Mouse (Mus musculus): ENCODE results near the gene Sf3b1. TPM values are rescaled to one million over a fixed set of nuclear protein-coding genes. Genes with fewer than 3 reads are reported as not detected.
"Not testable (repeated sequence)": the region's sequence is repeated elsewhere in the genome, so short reads cannot be mapped to it uniquely, and the experiment has no call there.

Sf3b1 gene
- polyA plus RNA-seq, 1 experiment from 2014 or later: 327 TPM

DNA sequence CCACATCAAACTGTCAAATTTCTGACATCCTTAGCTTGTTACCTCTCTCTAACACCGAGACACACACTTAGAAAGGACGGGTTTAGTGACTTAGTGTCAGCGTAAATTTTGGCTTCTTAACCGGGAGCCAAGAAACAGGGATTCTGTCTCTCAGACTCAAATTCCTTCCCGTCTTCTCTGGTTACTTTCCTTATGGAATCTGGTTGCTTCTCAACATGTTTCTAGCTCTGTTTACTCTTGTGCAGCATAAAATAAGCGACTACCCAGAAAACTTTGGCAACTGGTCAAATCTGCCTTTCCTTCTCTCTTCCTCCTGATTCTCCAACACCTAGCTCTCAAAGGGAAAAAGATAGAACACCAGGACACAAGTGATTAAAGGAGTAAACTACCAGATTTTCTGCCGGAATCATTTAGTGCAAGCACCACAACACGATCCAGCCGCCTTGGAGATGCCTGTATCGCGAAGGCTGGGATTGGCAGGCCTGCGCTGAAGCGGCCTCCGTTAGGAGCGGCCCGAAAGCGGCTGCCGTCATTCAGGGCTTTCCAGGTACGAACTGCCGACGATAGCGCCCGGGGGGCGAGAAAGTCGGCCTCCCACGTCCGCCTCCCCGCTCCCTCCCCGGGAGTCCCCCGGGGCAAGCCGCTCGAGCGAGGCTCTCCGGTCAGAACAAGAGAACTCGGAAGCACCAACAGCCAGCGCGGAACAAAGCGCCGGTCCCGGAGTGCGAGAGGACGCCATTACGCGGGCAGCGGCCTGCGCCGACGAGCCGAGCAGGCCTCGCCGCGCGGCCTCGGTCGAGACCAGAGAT is 633 bp downstream of the Sf3b1 start:
- H3K4me1 ChIP-seq (replicated peaks): no peaks in the 10 kb centered on the region
- under 1% methylated on average over 55 of the region's 55 CpGs for WGBS
- no peaks in the 10 kb centered on the region for H3K27me3 ChIP-seq (replicated peaks)
- H3K9me3 ChIP-seq: no peaks in the 10 kb centered on the region
- H3K4me3 ChIP-seq (replicated peaks): peak overlapping the region; percentile 91
- H3K4me2 ChIP-seq (replicated peaks): peak overlapping the region; percentile 58
- peak overlapping the region; percentile 93 for H3K27ac ChIP-seq
- H3K36me3 ChIP-seq: no peaks in the 10 kb centered on the region
- ATAC-seq: peak; percentile 58
- H3K9ac ChIP-seq: peak overlapping the region; percentile 98

DNA sequence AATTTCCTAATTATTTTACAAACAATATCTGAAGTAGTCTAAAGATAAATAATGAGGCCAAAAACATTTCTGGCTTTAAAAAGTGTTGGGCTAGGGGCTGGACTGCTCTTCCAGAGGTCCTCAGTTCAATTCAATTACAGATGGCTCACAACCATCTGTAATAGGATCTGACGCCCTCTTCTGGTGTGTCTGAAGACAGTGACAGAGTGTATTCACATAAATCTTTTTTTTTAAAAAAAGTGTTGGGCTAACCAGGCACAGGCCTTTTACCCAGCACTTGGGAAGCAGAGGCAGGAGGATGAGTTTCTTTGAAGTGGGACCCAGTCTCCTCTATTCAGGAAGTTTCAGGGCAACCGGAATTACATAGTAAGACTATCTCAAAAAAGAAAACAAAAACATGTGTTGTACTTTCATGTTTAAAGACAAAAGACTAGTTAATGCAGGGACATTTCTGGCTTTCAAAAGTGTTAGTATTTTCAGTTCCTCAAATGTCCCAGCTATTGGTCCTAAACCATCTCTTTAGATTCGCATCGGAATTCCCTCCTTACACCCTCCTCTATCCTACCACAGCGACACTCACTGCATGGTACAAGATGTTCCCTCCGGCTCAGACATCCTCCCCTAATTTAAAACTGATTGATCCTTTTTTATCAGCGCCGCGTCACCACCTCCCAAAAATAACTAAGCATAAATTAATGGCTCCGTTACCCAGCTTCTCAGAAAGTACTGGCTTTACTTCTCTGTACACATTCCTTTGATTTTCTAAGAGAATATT is 1.4 kb downstream of the Sf3b1 start:
- peak overlapping the region; percentile 91 for H3K4me3 ChIP-seq (replicated peaks)
- H3K36me3 ChIP-seq: no peaks in the 10 kb centered on the region
- ATAC-seq: no peak
- peak overlapping the region; percentile 98 for H3K9ac ChIP-seq
- no peaks in the 10 kb centered on the region for H3K4me1 ChIP-seq (replicated peaks)
- peak overlapping the region; percentile 58 for H3K4me2 ChIP-seq (replicated peaks)
- H3K27me3 ChIP-seq (replicated peaks): no peaks in the 10 kb centered on the region
- no peaks in the 10 kb centered on the region for H3K9me3 ChIP-seq
- 7% methylated on average over 10 of the region's 10 CpGs for WGBS
- no peak overlapping the region; the same call in 1 of the 2 replicates for H3K27ac ChIP-seq

DNA sequence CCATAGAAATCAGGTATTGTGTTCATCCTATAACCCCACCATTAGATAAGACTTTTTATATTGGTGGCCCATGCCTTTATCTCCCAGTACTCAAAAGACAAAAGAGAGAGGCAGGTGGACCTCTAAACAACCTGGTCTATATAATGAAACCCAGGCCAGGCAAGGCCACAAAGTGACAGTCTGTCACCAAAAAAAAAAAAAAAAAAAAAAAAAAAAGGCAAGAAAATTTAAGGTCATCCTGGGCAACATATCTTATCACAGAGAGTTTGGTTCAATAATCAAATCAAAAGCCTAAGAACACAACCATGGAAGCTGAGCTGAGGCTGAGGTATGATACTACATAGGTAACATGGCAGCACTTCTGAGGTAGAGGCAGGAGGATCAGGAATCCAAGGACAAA is 5.4 kb downstream of the Sf3b1 start:
- no peak overlapping the region for H3K4me3 ChIP-seq (replicated peaks)
- H3K9ac ChIP-seq: no peak overlapping the region
- no peak overlapping the region for H3K27ac ChIP-seq
- 0 out of 2 replicates have a peak, but pooled peaks cover 3% of the 10 kb centered on the region for H3K36me3 ChIP-seq
- no peaks in the 10 kb centered on the region for H3K9me3 ChIP-seq
- no peak for ATAC-seq
- H3K27me3 ChIP-seq (replicated peaks): no peaks in the 10 kb centered on the region
- H3K4me1 ChIP-seq (replicated peaks): no peaks in the 10 kb centered on the region
- no peak overlapping the region for H3K4me2 ChIP-seq (replicated peaks)

DNA sequence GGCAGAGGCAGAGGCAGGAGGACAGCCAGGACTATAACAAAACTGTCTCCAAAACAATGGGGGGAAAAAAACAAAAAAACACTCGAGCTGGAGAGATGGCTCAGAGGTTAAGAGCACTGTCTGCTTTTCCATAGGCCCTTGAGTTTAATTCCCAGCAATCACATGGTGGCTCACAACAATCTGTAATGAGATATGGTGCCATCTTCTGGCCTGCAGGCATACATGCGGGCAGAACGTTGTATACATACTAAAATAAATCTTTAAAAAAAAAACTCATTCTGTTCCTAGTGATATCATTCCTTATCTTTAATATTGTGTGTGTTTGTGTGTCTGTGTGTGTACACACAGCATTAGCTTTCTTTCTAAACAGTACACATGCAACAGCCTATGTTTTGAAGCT is 14.8 kb downstream of the Sf3b1 start:
- WGBS: 55% methylated on average over 3 of the region's 3 CpGs

DNA sequence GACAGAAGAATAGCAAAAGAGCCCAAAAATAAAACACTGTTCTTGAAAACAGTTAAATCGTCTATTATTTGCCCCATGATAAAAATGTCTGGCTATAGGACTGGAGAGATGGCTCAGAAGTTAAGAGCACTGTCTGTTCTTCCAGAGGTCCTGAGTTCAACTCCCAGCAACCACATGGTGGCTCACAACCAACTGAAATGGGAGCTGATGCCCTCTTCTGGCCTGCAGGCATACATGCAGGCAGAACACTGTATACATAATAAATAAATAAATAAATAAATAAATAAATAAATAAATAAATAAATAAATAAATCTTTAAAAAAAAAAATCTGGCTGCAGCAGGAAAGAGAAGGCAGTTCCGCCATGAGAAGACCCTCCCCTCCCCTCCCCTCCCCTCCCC is 19.0 kb downstream of the Sf3b1 start:
- H3K36me3 ChIP-seq: peaks cover 24% of the 10 kb centered on the region
- not testable (repeated sequence) for H3K4me2 ChIP-seq (replicated peaks); H3K9ac ChIP-seq; H3K27ac ChIP-seq; H3K4me1 ChIP-seq (replicated peaks); H3K9me3 ChIP-seq; ATAC-seq; H3K27me3 ChIP-seq (replicated peaks); H3K4me3 ChIP-seq (replicated peaks)
- WGBS: 88% methylated on average over 2 of the region's 2 CpGs

More for the DNA sequence above, 14.8 kb downstream of the Sf3b1 start:
- no peak for ATAC-seq
- peaks cover 13% of the 10 kb centered on the region for H3K36me3 ChIP-seq
- H3K9ac ChIP-seq: no peak overlapping the region
- no peaks in the 10 kb centered on the region for H3K9me3 ChIP-seq
- H3K4me3 ChIP-seq (replicated peaks): no peak overlapping the region
- no peak overlapping the region for H3K4me2 ChIP-seq (replicated peaks)
- no peaks in the 10 kb centered on the region for H3K4me1 ChIP-seq (replicated peaks)
- H3K27ac ChIP-seq: no peak overlapping the region
- no peaks in the 10 kb centered on the region for H3K27me3 ChIP-seq (replicated peaks)

DNA sequence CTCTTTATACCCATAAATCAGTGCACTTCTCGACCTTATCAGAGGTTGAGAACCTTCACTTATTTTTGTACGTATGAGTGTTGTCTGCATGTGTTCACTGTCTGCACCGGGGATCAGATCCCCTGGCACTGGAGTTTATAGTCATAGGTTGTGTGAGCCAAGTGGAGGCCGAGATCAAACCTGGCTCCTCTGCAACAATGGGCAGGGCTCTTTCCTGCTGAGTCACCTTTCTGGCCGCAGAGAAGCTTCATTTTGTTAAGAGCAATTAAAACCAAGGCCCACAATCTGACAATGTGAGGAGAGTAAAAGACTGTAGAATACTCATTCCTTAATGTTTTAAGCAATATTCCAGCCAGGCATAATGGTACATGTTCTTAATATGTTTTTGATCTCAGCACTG is 33.7 kb downstream of the Sf3b1 start:
- Histone ChIP-seq H3K4me1 (replicated peaks) (no peaks in the 10 kb centered on the region), H3K36me3 (peaks cover 27% of the 10 kb centered on the region), H3K27ac (no peak overlapping the region), H3K27me3 (replicated peaks) (no peaks in the 10 kb centered on the region), H3K4me2 (replicated peaks) (no peak overlapping the region), H3K9ac (no peak overlapping the region), H3K4me3 (replicated peaks) (no peak overlapping the region), H3K9me3 (no peaks in the 10 kb centered on the region)
- WGBS: 88% methylated on average over 5 of the region's 5 CpGs
- no peak for ATAC-seq

DNA sequence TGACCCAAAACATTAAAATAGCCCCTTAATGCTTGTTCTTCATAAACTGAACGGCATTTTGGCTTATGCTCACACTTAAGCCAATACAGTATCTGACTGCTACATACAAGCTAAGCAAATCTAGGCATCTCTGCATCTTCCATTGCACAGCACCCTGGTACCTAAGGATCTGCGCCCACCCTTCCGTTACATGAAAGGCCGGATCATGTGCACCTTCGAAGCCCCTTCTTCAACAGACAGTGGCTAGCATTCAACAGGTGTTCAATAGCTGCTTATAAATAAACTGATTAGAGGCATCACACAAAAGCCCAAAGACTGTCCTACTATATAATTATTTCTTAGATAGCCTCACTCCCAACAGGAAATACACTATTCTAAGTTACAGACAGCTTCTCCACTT is 41.0 kb downstream of the Sf3b1 start:
- Histone ChIP-seq H3K4me3 (replicated peaks) (no peak overlapping the region), H3K27ac (no peak overlapping the region), H3K4me2 (replicated peaks) (no peak overlapping the region), H3K36me3 (peaks cover 22% of the 10 kb centered on the region), H3K9ac (no peak overlapping the region), H3K9me3 (no peaks in the 10 kb centered on the region), H3K4me1 (replicated peaks) (no peaks in the 10 kb centered on the region), H3K27me3 (replicated peaks) (no peaks in the 10 kb centered on the region)
- ATAC-seq: no peak
- WGBS: 94% methylated on average over 5 of the region's 5 CpGs

DNA sequence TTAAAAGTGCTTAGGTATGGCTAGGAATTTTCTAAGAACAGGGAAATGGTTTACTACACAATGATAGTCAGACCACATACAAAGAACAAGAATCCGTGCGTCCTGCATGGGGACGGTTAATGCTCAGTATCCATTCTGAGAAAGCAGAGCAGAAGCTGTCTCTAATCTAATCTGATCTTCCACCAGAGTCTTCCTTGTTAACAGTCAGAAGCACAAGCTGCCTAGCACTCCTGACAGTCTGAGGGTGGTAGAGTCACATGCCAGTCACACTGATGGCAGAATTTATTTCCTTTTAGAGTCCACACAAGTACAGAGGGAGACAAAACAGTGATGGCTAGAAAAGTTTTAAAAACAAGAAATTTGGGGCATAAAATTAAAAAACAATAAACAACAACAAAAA is 41.5 kb downstream of the Sf3b1 start:
- no peak overlapping the region for H3K4me3 ChIP-seq (replicated peaks)
- 91% methylated on average over 3 of the region's 3 CpGs for WGBS
- H3K9ac ChIP-seq: no peak overlapping the region
- H3K27ac ChIP-seq: no peak overlapping the region
- ATAC-seq: no peak
- H3K36me3 ChIP-seq: peaks cover 22% of the 10 kb centered on the region
- H3K4me1 ChIP-seq (replicated peaks): no peaks in the 10 kb centered on the region
- no peak overlapping the region for H3K4me2 ChIP-seq (replicated peaks)
- no peaks in the 10 kb centered on the region for H3K9me3 ChIP-seq
- no peaks in the 10 kb centered on the region for H3K27me3 ChIP-seq (replicated peaks)

DNA sequence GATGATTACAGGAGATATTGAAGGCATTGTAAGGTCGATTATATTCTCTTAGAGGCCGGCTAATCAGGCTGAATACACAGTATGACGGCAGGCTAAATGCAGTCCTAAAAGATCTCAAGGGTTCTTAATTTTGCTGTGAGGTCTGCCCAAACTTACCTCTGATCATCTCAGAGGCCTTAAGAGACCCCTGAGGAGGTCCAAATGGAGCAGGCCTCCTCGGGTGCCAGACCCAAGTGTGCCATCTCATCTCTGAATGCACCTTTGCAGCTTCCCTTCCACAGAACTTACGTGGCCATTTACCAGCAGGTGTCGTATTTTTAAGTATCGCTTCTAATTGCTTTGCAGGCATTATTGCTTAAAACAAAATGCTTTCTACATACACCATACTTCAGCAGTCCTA is 43.1 kb downstream of the Sf3b1 start:
- Histone ChIP-seq H3K9ac (no peak overlapping the region), H3K9me3 (no peaks in the 10 kb centered on the region), H3K27me3 (replicated peaks) (no peaks in the 10 kb centered on the region), H3K4me3 (replicated peaks) (no peak overlapping the region), H3K4me1 (replicated peaks) (no peaks in the 10 kb centered on the region), H3K4me2 (replicated peaks) (no peak overlapping the region), H3K27ac (no peak overlapping the region), H3K36me3 (peaks cover 16% of the 10 kb centered on the region)
- 87% methylated on average over 7 of the region's 7 CpGs for WGBS
- ATAC-seq: no peak

DNA sequence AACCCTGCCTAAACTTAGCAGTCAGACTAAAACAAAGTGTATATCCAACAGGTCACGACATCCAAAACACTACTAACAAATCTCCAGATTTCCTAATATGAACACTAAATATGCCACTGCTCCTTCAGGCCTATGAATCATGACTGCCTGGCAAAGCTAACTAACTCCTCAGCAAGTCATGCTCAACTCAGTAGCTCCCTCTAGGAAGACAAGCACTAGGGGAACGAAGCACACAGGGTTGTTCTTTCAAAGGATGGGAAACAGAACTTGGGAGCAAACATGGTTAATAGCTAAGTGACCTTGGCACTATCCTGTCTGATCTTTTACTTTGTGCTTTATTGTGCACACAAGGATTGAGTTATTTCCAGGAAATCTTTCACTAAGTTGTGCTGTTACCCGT is 43.9 kb downstream of the Sf3b1 start:
- Histone ChIP-seq H3K27me3 (replicated peaks) (no peaks in the 10 kb centered on the region), H3K27ac (no peak overlapping the region), H3K4me1 (replicated peaks) (no peaks in the 10 kb centered on the region), H3K4me3 (replicated peaks) (no peak overlapping the region), H3K9ac (no peak overlapping the region), H3K36me3 (peaks cover 16% of the 10 kb centered on the region), H3K9me3 (no peaks in the 10 kb centered on the region), H3K4me2 (replicated peaks) (no peak overlapping the region)
- peak; percentile 41; the same call in 1 of the 2 replicates for ATAC-seq
- WGBS: 62% methylated on average over 3 of the region's 3 CpGs

DNA sequence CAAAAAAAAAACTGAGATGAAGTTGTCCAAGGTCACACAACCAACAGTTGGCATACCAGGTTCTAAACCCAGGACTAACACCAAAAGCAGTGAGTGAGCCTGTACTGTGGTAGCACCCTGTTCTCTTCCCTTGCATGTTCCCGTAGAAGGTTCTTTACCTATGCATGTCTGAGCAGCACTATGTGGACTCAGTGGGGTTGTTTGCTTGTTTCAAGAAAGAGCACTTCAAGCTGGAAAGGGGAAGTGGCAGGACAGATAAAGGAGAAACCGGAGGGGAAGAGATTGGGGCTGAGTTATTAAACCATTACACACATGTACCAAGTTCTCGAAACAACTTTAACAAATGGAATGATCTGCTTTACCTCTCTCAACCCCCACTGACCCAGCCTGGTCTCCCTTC is 44.6 kb downstream of the Sf3b1 start:
- WGBS: 77% methylated on average over 3 of the region's 3 CpGs
- peaks cover 16% of the 10 kb centered on the region for H3K36me3 ChIP-seq
- H3K4me3 ChIP-seq (replicated peaks): no peak overlapping the region
- H3K9ac ChIP-seq: no peak overlapping the region
- H3K4me2 ChIP-seq (replicated peaks): no peak overlapping the region
- no peaks in the 10 kb centered on the region for H3K9me3 ChIP-seq
- no peaks in the 10 kb centered on the region for H3K27me3 ChIP-seq (replicated peaks)
- ATAC-seq: no peak
- H3K4me1 ChIP-seq (replicated peaks): no peaks in the 10 kb centered on the region
- no peak overlapping the region for H3K27ac ChIP-seq

DNA sequence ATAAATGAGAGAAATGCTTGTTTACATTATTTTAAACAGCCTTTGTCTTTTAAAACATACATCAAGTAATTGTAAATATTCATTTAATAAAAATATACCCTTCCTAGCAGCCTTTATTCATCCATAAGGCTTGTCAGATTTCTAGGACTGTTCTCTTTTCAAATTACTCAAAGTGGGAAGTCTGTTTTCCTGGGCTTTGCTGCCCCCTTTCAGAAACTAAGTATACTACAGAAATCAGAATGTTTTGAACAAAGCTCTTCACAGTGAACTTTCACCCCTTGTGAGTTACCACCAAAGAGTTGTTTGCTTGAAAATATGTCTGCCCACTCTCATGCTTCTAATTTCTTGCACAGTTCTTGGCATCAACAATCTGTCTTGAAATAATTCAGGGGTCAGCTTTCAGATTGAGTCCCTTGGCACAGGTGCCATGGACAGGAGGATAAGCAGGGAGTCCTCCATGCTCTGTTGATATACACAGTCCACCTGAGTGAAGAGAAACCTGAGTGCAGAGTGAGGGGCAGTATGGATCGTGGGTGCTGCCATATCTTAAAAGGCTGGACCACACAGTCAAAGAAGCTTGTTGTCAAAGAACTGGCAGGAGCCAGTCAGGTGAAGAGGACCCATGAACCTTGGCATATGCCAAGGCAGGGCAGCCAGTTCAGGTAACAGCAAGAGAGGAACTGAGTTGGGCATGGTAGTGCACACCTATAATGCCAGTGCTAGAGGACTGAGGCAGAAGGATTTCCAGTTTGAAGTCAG is 47.9 kb downstream of the Sf3b1 start:
- Histone ChIP-seq H3K4me2 (replicated peaks) (no peak overlapping the region), H3K9ac (no peak overlapping the region), H3K4me1 (replicated peaks) (no peaks in the 10 kb centered on the region), H3K27me3 (replicated peaks) (no peaks in the 10 kb centered on the region), H3K9me3 (no peaks in the 10 kb centered on the region), H3K4me3 (replicated peaks) (no peak overlapping the region), H3K27ac (no peak overlapping the region), H3K36me3 (0 out of 2 replicates have a peak, but pooled peaks cover 3% of the 10 kb centered on the region)
- WGBS: 58% methylated on average over 1 of the region's 1 CpGs
- ATAC-seq: peak; percentile 25; the same call in 1 of the 2 replicates

Data from intestine, embryonic 15.5 days (tissue).